Mouse (Mus musculus) mouse embryonic stem cell (cell line): Measurements from ENCODE around the gene Smim24.

Experiments used
- in situ Hi-C, 2 experiments: fragments of 300-500 bp; cut with MboI; formaldehyde crosslinking; loops; 1 replicate in 1 of 2; 3 replicates in 1 of 2; pipeline ENCODE4 v1.14.3; 2019 to 2020; ENCODE audit warnings: low sequenced_read_pairs in 2 of 2, low pct_unique_long_range_greater_than_20kb in 1 of 2, mixed read lengths in 1 of 2; ENCODE audit not compliant: unreplicated experiment in 1 of 2

Smim24 gene

GRCm38 (mm10) chr10:81415549-81416310, 22.9 kb downstream of the Smim24 start:
- in situ Hi-C loops = no loop called here

- in situ Hi-C loops = no loop called here
These were observed 23.9 kb downstream of the Smim24 start for GRCm38 (mm10) chr10:81416581-81417226.

GRCm38 (mm10) chr10:81417227-81418215, 24.7 kb downstream of the Smim24 start:
- in situ Hi-C loops = no loop called here

- in situ Hi-C loops = no loop called here
These were observed 25.6 kb downstream of the Smim24 start for GRCm38 (mm10) chr10:81418216-81419070.

GRCm38 (mm10) chr10:81419111-81419928, 26.5 kb downstream of the Smim24 start:
- in situ Hi-C loops = no loop called here

- in situ Hi-C loops = no loop called here
These were observed 27.4 kb downstream of the Smim24 start for GRCm38 (mm10) chr10:81420191-81420767.

GRCm38 (mm10) chr10:81421041-81421796, 28.4 kb downstream of the Smim24 start:
- in situ Hi-C loops = no loop called here

- in situ Hi-C loops = no loop called here
These were observed 28.9 kb downstream of the Smim24 start for GRCm38 (mm10) chr10:81421797-81422100.

- in situ Hi-C loops = no loop called here
These were observed 29.3 kb downstream of the Smim24 start for GRCm38 (mm10) chr10:81422191-81422590.

GRCm38 (mm10) chr10:81422661-81423217, 29.9 kb downstream of the Smim24 start:
- in situ Hi-C loops = no loop called here

GRCm38 (mm10) chr10:81423476-81424245, 30.8 kb downstream of the Smim24 start:
- in situ Hi-C loops = no loop called here

GRCm38 (mm10) chr10:81424246-81425051, 31.6 kb downstream of the Smim24 start:
- in situ Hi-C loops = no loop called here

- in situ Hi-C loops = no loop called here
These were observed 32.5 kb downstream of the Smim24 start for GRCm38 (mm10) chr10:81425236-81425850.

- in situ Hi-C loops = no loop called here
These were observed 33.3 kb downstream of the Smim24 start for GRCm38 (mm10) chr10:81426081-81426671.
